Comparison of ENCODE assay signal across 10 mouse cellular contexts in genomic region chrX:135963629-135964028, GRCm38 (mm10). TPM values are rescaled to one million over a fixed set of nuclear protein-coding genes. Genes with fewer than 3 reads are reported as not detected.
DNase-seq lines count a peak whose midpoint lies in the region; ATAC-seq and TF ChIP-seq lines count a peak whose summit lies in the region.
"Had no signal": no experiment of that assay in that cellular context is flagged by ENCODE, and none has a peak within 500 bp of the region (broad histone marks: within the 10 kb centered on the region; RNA-seq: fewer than 3 reads in every experiment).

No protein-coding gene starts in this region.

- H3K4me1 ChIP-seq in MEL (ENCODE audit: control insufficient read depth in 1 of 2, insufficient read depth in 2 of 2, low read length in 2 of 2) = no peaks in the 10 kb centered on the region
- no peaks in the 10 kb centered on the region for H3K4me1 ChIP-seq in embryonic facial prominence, embryonic 14.5 days (ENCODE audit: control insufficient read depth, insufficient read depth, low read length)
- H3K4me1 ChIP-seq: embryonic facial prominence, embryonic 12.5 days; limb, embryonic 15.5 days had no signal

- peak; percentile 14 for DNase-seq in kidney, postnatal 10 days
- DNase-seq in kidney, adult 11 months = no peak
- DNase-seq in CD4-positive helper T cell, adult 2 months (ENCODE audit: low read depth, low spot score) = peak; percentile 33
- DNase-seq in MEL (ENCODE audit: low read depth, low spot score) = peak; percentile 40
- DNase-seq in embryonic facial prominence, embryonic 14.5 days (ENCODE audit: low spot score) = peak; percentile 23
- peak; percentile 57 for DNase-seq in lung, postnatal 10 days
- no peak for DNase-seq in heart, adult 9 months (ENCODE audit: low spot score in 2 of 2)

- H3K36me3 ChIP-seq in MEL (ENCODE audit: control insufficient read depth in 1 of 2, insufficient read depth in 2 of 2, low read length in 2 of 2) = no peaks in the 10 kb centered on the region
- no peaks in the 10 kb centered on the region for H3K36me3 ChIP-seq in embryonic facial prominence, embryonic 14.5 days (ENCODE audit: control insufficient read depth, insufficient read depth, low read length)
- H3K36me3 ChIP-seq: embryonic facial prominence, embryonic 12.5 days; limb, embryonic 15.5 days had no signal

- peaks cover 3 to 9% of the 10 kb centered on the region in 2 experiments for H3K27me3 ChIP-seq in MEL (ENCODE audit: control insufficient read depth in 1 of 2, insufficient read depth in 2 of 2, low read length in 2 of 2)
- no peaks in the 10 kb centered on the region for H3K27me3 ChIP-seq in embryonic facial prominence, embryonic 14.5 days (replicated peaks; ENCODE audit: control insufficient read depth, insufficient read depth, low read length)
- H3K27me3 ChIP-seq: embryonic facial prominence, embryonic 12.5 days; limb, embryonic 15.5 days had no signal

- H3K4me3 ChIP-seq in MEL (ENCODE audit: control insufficient read depth in 1 of 2, insufficient read depth in 1 of 2, low read depth in 2 of 2, low read length in 2 of 2) = no peak overlapping the region
- H3K4me3 ChIP-seq in embryonic facial prominence, embryonic 14.5 days (ENCODE audit: low read depth, low read length) = no peak overlapping the region
- H3K4me3 ChIP-seq: embryonic facial prominence, embryonic 12.5 days; limb, embryonic 15.5 days had no signal

- H3K4me2 ChIP-seq in embryonic facial prominence, embryonic 14.5 days (ENCODE audit: low read depth, low read length) = no peak overlapping the region
- H3K4me2 ChIP-seq: embryonic facial prominence, embryonic 12.5 days; limb, embryonic 15.5 days had no signal

- no peaks in the 10 kb centered on the region for H3K9me3 ChIP-seq in MEL (replicated peaks; ENCODE audit: insufficient read depth, low read length)
- no peaks in the 10 kb centered on the region for H3K9me3 ChIP-seq in embryonic facial prominence, embryonic 14.5 days (ENCODE audit: control insufficient read depth, low read length)
- H3K9me3 ChIP-seq: embryonic facial prominence, embryonic 12.5 days; limb, embryonic 15.5 days had no signal

- H3K79me2 ChIP-seq in MEL (ENCODE audit: control insufficient read depth, insufficient read depth, low read length, poor library complexity) = no peaks in the 10 kb centered on the region

- H3K27ac ChIP-seq in MEL (ENCODE audit: control insufficient read depth, low read depth, low read length) = no peak overlapping the region
- H3K27ac ChIP-seq in embryonic facial prominence, embryonic 14.5 days (replicated peaks; ENCODE audit: low read depth, low read length) = no peak overlapping the region
- H3K27ac ChIP-seq: embryonic facial prominence, embryonic 12.5 days; limb, embryonic 15.5 days had no signal

- peak; percentile 67 for TF ChIP-seq RAD21 in MEL (IDR thresholded peaks at IDR 0.05; ENCODE audit: low read depth, low read length)

- peak in 2 of 3 experiments; percentile 21 to 66; a peak in 3 of 6 replicates for TF ChIP-seq CTCF in MEL (IDR thresholded peaks at IDR 0.05 in 2 of 3, conservative IDR thresholded peaks at IDR 0.05 in 1 of 3; ENCODE audit: control insufficient read depth in 1 of 3, insufficient read depth in 1 of 3, low read depth in 2 of 3, low read length in 3 of 3, poor library complexity in 1 of 3, severe bottlenecking in 1 of 3)

- TF ChIP-seq EP300 in MEL (IDR thresholded peaks at IDR 0.05; ENCODE audit: low read depth in 1 of 2, low read length in 2 of 2) = no peak

- no peak overlapping the region for H3K9ac ChIP-seq in MEL (ENCODE audit: control insufficient read depth, low read depth, low read length, poor library complexity, severe bottlenecking)
- no peak overlapping the region for H3K9ac ChIP-seq in embryonic facial prominence, embryonic 14.5 days (ENCODE audit: low read depth, low read length)
- H3K9ac ChIP-seq: embryonic facial prominence, embryonic 12.5 days; limb, embryonic 15.5 days had no signal

- WGBS in embryonic facial prominence, embryonic 14.5 days = 13% methylated on average over 3 of the region's 3 CpGs

- ATAC-seq in embryonic facial prominence, embryonic 14.5 days (ENCODE audit: low read depth) = no peak
- no peak for ATAC-seq in monocyte, adult 5-6 weeks (replicated peaks; ENCODE audit: insufficient number of reproducible peaks, low FRiP score, low TSS enrichment, poor library complexity, severe bottlenecking)

- no peak for TF ChIP-seq POLR2A in MEL (IDR thresholded peaks at IDR 0.05; ENCODE audit: control insufficient read depth in 1 of 2, insufficient read depth in 1 of 2, low read depth in 1 of 2, low read length in 2 of 2, poor library complexity in 1 of 2)

TF ChIP-seq in MEL, 35 proteins besides CTCF, POLR2A, EP300 and RAD21:
- TF ChIP-seq ETS1 (IDR thresholded peaks at IDR 0.05; ENCODE audit: low read depth, low read length) (no peak), POLR2AphosphoS5 (IDR thresholded peaks at IDR 0.05; ENCODE audit: borderline replicate concordance, low read depth, low read length) (no peak), SMC3 (IDR thresholded peaks at IDR 0.05; ENCODE audit: low read depth, low read length) (peak; percentile 59), ZNF384 (IDR thresholded peaks at IDR 0.05; ENCODE audit: low read depth, low read length) (no peak), USF2 (IDR thresholded peaks at IDR 0.05; ENCODE audit: borderline replicate concordance in 1 of 2, insufficient read depth in 1 of 2, low read depth in 1 of 2, low read length in 2 of 2) (no peak), TCF12 (IDR thresholded peaks at IDR 0.05; ENCODE audit: low read depth, low read length) (no peak), ELF1 (IDR thresholded peaks at IDR 0.05; ENCODE audit: low read depth, low read length) (no peak)

RNA-seq across cellular contexts. Expression of gene Arxes2, which starts 30.0 kb away (rescaled TPM):
- total RNA-seq in MEL (2012; rRNA removed) = not detected in 2 replicates
- not detected for polyA plus RNA-seq in MEL (2012; ENCODE audit: insufficient read depth in 1 of 2, insufficient read length in 2 of 2, low read depth in 1 of 2, low replicate concordance in 2 of 2, missing spikeins in 1 of 2)
- polyA plus RNA-seq in embryonic facial prominence, embryonic 14.5 days (2014; fragmentation: Nextera tagmentation; extraction: Ambion mirVana) = 79.7 and 80.0 TPM in 2 replicates
- not detected in 3 replicates for total RNA-seq in monocyte, adult 5-6 weeks (2017)

Comparison
In these comparisons a context has a peak if more than half of its experiments do, and no peak if none do; other contexts are left out.
1. DNase-seq: peak in kidney, postnatal 10 days (single experiment), CD4-positive helper T cell, adult 2 months (single experiment), MEL (single experiment), embryonic facial prominence, embryonic 14.5 days (single experiment) and lung, postnatal 10 days (single experiment); none in kidney, adult 11 months (single experiment) and heart, adult 9 months (0 of 2).